Comparison of ENCODE assay signal across 7 mouse cellular contexts in the genomic region with DNA sequence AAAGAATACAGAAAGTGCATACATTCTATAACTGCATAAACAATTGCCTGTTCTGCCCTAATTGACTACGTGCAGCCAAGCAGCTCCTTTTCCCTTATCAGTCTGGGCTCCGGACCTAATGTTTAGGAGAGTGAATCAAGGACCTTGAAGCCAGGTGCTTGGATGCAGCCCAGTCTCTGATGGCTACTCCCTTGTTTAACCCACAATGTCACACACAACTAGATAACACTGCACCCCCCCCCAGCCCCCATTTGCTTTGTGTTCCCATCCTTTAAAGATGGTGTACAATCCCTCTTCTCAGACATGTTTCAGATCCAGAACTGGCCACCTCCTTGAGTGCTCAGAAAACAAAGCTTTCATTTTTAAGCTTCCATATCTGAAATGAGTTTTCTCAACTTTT. TPM values are rescaled to one million over a fixed set of nuclear protein-coding genes. Genes with fewer than 3 reads are reported as not detected.
DNase-seq lines count a peak whose midpoint lies in the region; ATAC-seq lines count a peak whose summit lies in the region.
"Not testable (repeated sequence)": the region's sequence is repeated elsewhere in the genome, so short reads cannot be mapped to it uniquely, and the experiment has no call there.
"Had no signal": no experiment of that assay in that cellular context is flagged by ENCODE, and none has a peak within 500 bp of the region (broad histone marks: within the 10 kb centered on the region; RNA-seq: fewer than 3 reads in every experiment).

A gene (plus strand): TSS at position 301 of the 400 bp plus-strand sequence.

- not testable (repeated sequence) for ATAC-seq in heart, embryonic 16.5 days (replicated peaks; ENCODE audit: extremely low read depth, insufficient read depth, low FRiP score); liver, embryonic 13.5 days (ENCODE audit: low read depth); liver, embryonic 16.5 days (ENCODE audit: low read depth); lung, embryonic 16.5 days (ENCODE audit: low read depth); stomach, embryonic 16.5 days (ENCODE audit: insufficient read depth, low FRiP score)

- H3K4me1 ChIP-seq in erythroblast, embryonic 14.5 days (ENCODE audit: control insufficient read depth): peaks cover 50% of the 10 kb centered on the region
- H3K4me1 ChIP-seq in heart, embryonic 16.5 days (ENCODE audit: control insufficient read depth, insufficient read depth, low read length): peaks cover 18% of the 10 kb centered on the region
- H3K4me1 ChIP-seq in liver, embryonic 13.5 days (replicated peaks): peaks cover 42% of the 10 kb centered on the region
- H3K4me1 ChIP-seq in liver, embryonic 16.5 days (ENCODE audit: control insufficient read depth, low read depth, low read length): peaks cover 24% of the 10 kb centered on the region
- peaks cover 22% of the 10 kb centered on the region for H3K4me1 ChIP-seq in lung, embryonic 16.5 days (replicated peaks; ENCODE audit: control insufficient read depth, insufficient read depth, low read length)
- peaks cover 25% of the 10 kb centered on the region for H3K4me1 ChIP-seq in stomach, embryonic 16.5 days (ENCODE audit: control insufficient read depth, insufficient read depth, low read length)

- peaks cover 15% of the 10 kb centered on the region for H3K36me3 ChIP-seq in erythroblast, embryonic 14.5 days (ENCODE audit: control insufficient read depth)
- H3K36me3 ChIP-seq in heart, embryonic 16.5 days (ENCODE audit: control insufficient read depth, insufficient read depth); liver, embryonic 13.5 days; liver, embryonic 16.5 days (ENCODE audit: control insufficient read depth, insufficient read depth); lung, embryonic 16.5 days (ENCODE audit: control insufficient read depth, insufficient read depth, low read length); stomach, embryonic 16.5 days (ENCODE audit: control insufficient read depth, insufficient read depth, low read length): not testable (repeated sequence)

- H3K4me2 ChIP-seq in heart, embryonic 16.5 days (ENCODE audit: low read depth, low read length): peak within 1 kb of the TSS; percentile 19; the same call in 1 of the 2 replicates
- H3K4me2 ChIP-seq in liver, embryonic 13.5 days: peak within 1 kb of the TSS; percentile 95
- H3K4me2 ChIP-seq in liver, embryonic 16.5 days (ENCODE audit: low read depth, low read length): peak within 1 kb of the TSS; percentile 78; the same call in 1 of the 2 replicates
- not testable (repeated sequence) for H3K4me2 ChIP-seq in lung, embryonic 16.5 days (ENCODE audit: low read depth, low read length); stomach, embryonic 16.5 days (ENCODE audit: low read depth, low read length)

- WGBS in heart, embryonic 16.5 days: 55% methylated on average over 2 of the region's 2 CpGs
- 32% methylated on average over 2 of the region's 2 CpGs for WGBS in liver, embryonic 13.5 days (ENCODE audit: insufficient replicate concordance)
- 35% methylated on average over 2 of the region's 2 CpGs for WGBS in liver, embryonic 16.5 days (ENCODE audit: insufficient replicate concordance)
- 32% methylated on average over 2 of the region's 2 CpGs for WGBS in lung, embryonic 16.5 days
- 58% methylated on average over 2 of the region's 2 CpGs for WGBS in stomach, embryonic 16.5 days

- H3K27ac ChIP-seq in heart, embryonic 16.5 days (ENCODE audit: low read length): not testable (repeated sequence)
- H3K27ac ChIP-seq in liver, embryonic 13.5 days: peak within 1 kb of the TSS; percentile 99
- peak within 1 kb of the TSS; percentile 97 for H3K27ac ChIP-seq in liver, embryonic 16.5 days (ENCODE audit: low read length)
- peak within 1 kb of the TSS; percentile 21 for H3K27ac ChIP-seq in lung, embryonic 16.5 days (ENCODE audit: low read length)
- H3K27ac ChIP-seq in stomach, embryonic 16.5 days (ENCODE audit: low read length): peak within 1 kb of the TSS; percentile 89

- not testable (repeated sequence) for H3K9ac ChIP-seq in heart, embryonic 16.5 days (ENCODE audit: low read length); liver, embryonic 16.5 days (ENCODE audit: low read depth, low read length); lung, embryonic 16.5 days (ENCODE audit: low read length); stomach, embryonic 16.5 days (ENCODE audit: low read length)
- peak within 1 kb of the TSS; percentile 87; the same call in 1 of the 2 replicates for H3K9ac ChIP-seq in liver, embryonic 13.5 days

- DNase-seq in liver, embryonic 13.5 days: not testable (repeated sequence)

- H3K27me3 ChIP-seq in erythroblast, embryonic 14.5 days (ENCODE audit: control insufficient read depth); heart, embryonic 16.5 days (ENCODE audit: control insufficient read depth, insufficient read depth, low read length); liver, embryonic 13.5 days; liver, embryonic 16.5 days (ENCODE audit: control insufficient read depth, insufficient read depth, low read depth, low read length); lung, embryonic 16.5 days (ENCODE audit: control insufficient read depth, insufficient read depth, low read depth, low read length); stomach, embryonic 16.5 days (ENCODE audit: control insufficient read depth, insufficient read depth, low read length): not testable (repeated sequence)

- peak within 1 kb of the TSS; percentile 66 for H3K4me3 ChIP-seq in erythroblast, embryonic 14.5 days (replicated peaks)
- H3K4me3 ChIP-seq in heart, embryonic 16.5 days (ENCODE audit: low read length); liver, embryonic 13.5 days (replicated peaks); liver, embryonic 16.5 days (ENCODE audit: low read depth, low read length); lung, embryonic 16.5 days (ENCODE audit: low read length); stomach, embryonic 16.5 days (replicated peaks; ENCODE audit: low read length): not testable (repeated sequence)

- not testable (repeated sequence) for H3K9me3 ChIP-seq in erythroblast, embryonic 14.5 days (ENCODE audit: control insufficient read depth, low read length); heart, embryonic 16.5 days (replicated peaks; ENCODE audit: control insufficient read depth, low read length); liver, embryonic 13.5 days (replicated peaks); liver, embryonic 16.5 days (replicated peaks; ENCODE audit: control insufficient read depth, low read length); lung, embryonic 16.5 days (ENCODE audit: control insufficient read depth, low read length); stomach, embryonic 16.5 days (replicated peaks; ENCODE audit: control insufficient read depth, low read length)

RNA-seq across cellular contexts. Expression of the gene that starts here (rescaled TPM):
- polyA plus RNA-seq in erythroblast, embryonic 14.5 days (2012): 2.1 and 2.7 TPM in 2 replicates
- polyA plus RNA-seq in heart, embryonic 16.5 days (2015; fragmentation: Nextera tagmentation; extraction: Ambion mirVana): 1.4 and 1.5 TPM in 2 replicates
- 10.6 and 10.7 TPM in 2 replicates for polyA plus RNA-seq in liver, embryonic 13.5 days (2015; fragmentation: Nextera tagmentation; extraction: Ambion mirVana)
- 9.4 and 10.2 TPM in 2 replicates for polyA plus RNA-seq in liver, embryonic 16.5 days (2015; fragmentation: Nextera tagmentation; extraction: Ambion mirVana)
- 8.9 and 9.9 TPM in 2 replicates for polyA plus RNA-seq in lung, embryonic 16.5 days (2015; fragmentation: Nextera tagmentation; extraction: Ambion mirVana)
- 25.9 and 37.1 TPM in 2 replicates for polyA plus RNA-seq in stomach, embryonic 16.5 days (2015; fragmentation: Nextera tagmentation; extraction: Ambion mirVana)
- polyA plus RNA-seq: C2C12 had no signal
